Mouse (Mus musculus) intestine, embryonic 14.5 days (tissue): ENCODE measurements around the gene Ajm1. TPM values are rescaled to one million over a fixed set of nuclear protein-coding genes. Genes with fewer than 3 reads are reported as not detected.

Experiments
- ATAC-seq: fragments of 200-750 bp; cut with Nextera tagmentation; replicated peaks from 2 replicates; pipeline ENCODE4 v1.8.0; 2017; ENCODE audit warnings: low read depth, moderate number of reproducible peaks, moderate TSS enrichment, moderate library complexity; ENCODE audit not compliant: low FRiP score, low TSS enrichment
- DNase-seq: peaks from one replicate; pipeline ENCODE4 v3.0.0-alpha.2; 2018; ENCODE audit warnings: low spot score
- H3K27ac ChIP-seq: fragments of 300-500 bp; sonication (generic); 2 replicates; pipeline ENCODE4 v1.5.1; 2014; ENCODE audit warnings: low read depth, mild to moderate bottlenecking, control low read depth
- H3K27me3 ChIP-seq: fragments of 300-500 bp; sonication (generic); replicated peaks from 2 replicates; pipeline ENCODE4 v1.6.1; 2014; ENCODE audit warnings: low read length, control low read depth; ENCODE audit not compliant: control insufficient read depth, insufficient read depth
- H3K36me3 ChIP-seq: fragments of 300-500 bp; sonication (generic); 2 replicates; pipeline ENCODE4 v1.6.1; 2014; ENCODE audit warnings: low read length, control low read depth; ENCODE audit not compliant: control insufficient read depth, insufficient read depth
- H3K4me1 ChIP-seq: fragments of 300-500 bp; sonication (generic); replicated peaks from 2 replicates; pipeline ENCODE4 v1.6.1; 2014; ENCODE audit warnings: low read length, control low read depth, mixed read lengths; ENCODE audit not compliant: control insufficient read depth, insufficient read depth
- H3K4me2 ChIP-seq: fragments of 300-500 bp; sonication (generic); 2 replicates; pipeline ENCODE4 v1.6.1; 2014; ENCODE audit warnings: low read length
- H3K4me3 ChIP-seq: fragments of 300-500 bp; sonication (generic); 2 replicates; pipeline ENCODE4 v1.5.1; 2014; ENCODE audit warnings: low read depth, low read length, control low read depth, mixed read lengths
- H3K9ac ChIP-seq: fragments of 300-500 bp; sonication (generic); 2 replicates; pipeline ENCODE4 v1.6.1; 2014; ENCODE audit warnings: mild to moderate bottlenecking, low read length
- H3K9me3 ChIP-seq: fragments of 300-500 bp; sonication (generic); 2 replicates; pipeline ENCODE4 v1.6.1; 2016; ENCODE audit warnings: low read length, control low read depth; ENCODE audit not compliant: control insufficient read depth
- WGBS: fragments of 180-500 bp; shearing (Covaris S2); extraction: QIAGEN DNeasy Blood & Tissue Kit; methylation state at CpG from one replicate; pipeline ENCODE4 v1.1.7; 2014; 5-methylcytosine and 5-hydroxymethylcytosine counted together
- polyA plus RNA-seq: library from polyadenylated mRNA; unstranded; fragments of >200 nt; fragmentation: Nextera tagmentation; extraction: Ambion mirVana; gene quantifications from 2 replicates; pipeline ENCODE4 v1.2.1, GENCODE M21; 2014

The Ajm1 gene
- polyA plus RNA-seq, 1 experiment from 2014 or later = 2.0 TPM

GRCm38 (mm10) chr2:25574579-25575431, 6.8 kb downstream of the Ajm1 start, which contains the start of the genes Mamdc4 and Phpt1:
TSS of gene Mamdc4 (minus strand) at chr2:25574845.
TSS of gene Phpt1 (minus strand) at chr2:25575224.
- H3K9me3 ChIP-seq = no peaks in the 10 kb centered on the region
- H3K4me2 ChIP-seq = peak within 1 kb of the TSS; percentile 85
- under 1% methylated on average over 44 of the region's 45 CpGs for WGBS
- H3K4me3 ChIP-seq = peak within 1 kb of the TSS; percentile 58
- ATAC-seq (peak; percentile 94), DNase-seq (peak; percentile 99)
- H3K36me3 ChIP-seq = peaks cover 8% of the 10 kb centered on the region
- H3K4me1 ChIP-seq = peaks cover 33% of the 10 kb centered on the region
- H3K27me3 ChIP-seq = peaks cover 38% of the 10 kb centered on the region
- peak within 1 kb of the TSS; percentile 81 for H3K27ac ChIP-seq
- peak within 1 kb of the TSS; percentile 62 for H3K9ac ChIP-seq

- H3K27me3 ChIP-seq = peaks cover 31% of the 10 kb centered on the region
- H3K27ac ChIP-seq = peak overlapping the region; percentile 81
- ATAC-seq (no peak), DNase-seq (no peak)
- H3K9me3 ChIP-seq = no peaks in the 10 kb centered on the region
- H3K36me3 ChIP-seq = peaks cover 15% of the 10 kb centered on the region
- peak overlapping the region; percentile 62 for H3K9ac ChIP-seq
- peak overlapping the region; percentile 85 for H3K4me2 ChIP-seq
- peak overlapping the region; percentile 58 for H3K4me3 ChIP-seq
- 12% methylated on average over 11 of the region's 11 CpGs for WGBS
- peaks cover 28% of the 10 kb centered on the region; the same call in 1 of the 2 replicates for H3K4me1 ChIP-seq
Measured at GRCm38 (mm10) chr2:25574136-25574535, 7.4 kb downstream of the Ajm1 start.

- H3K4me3 ChIP-seq = no peak overlapping the region
- peaks cover 21% of the 10 kb centered on the region for H3K27me3 ChIP-seq
- no peaks in the 10 kb centered on the region for H3K9me3 ChIP-seq
- peak overlapping the region; percentile 81 for H3K27ac ChIP-seq
- H3K36me3 ChIP-seq = peaks cover 24% of the 10 kb centered on the region
- ATAC-seq = peak; percentile 6; the same call in 1 of the 2 replicates
- no peak for DNase-seq
- 62% methylated on average over 2 of the region's 2 CpGs for WGBS
- H3K4me2 ChIP-seq = peak overlapping the region; percentile 85
- H3K4me1 ChIP-seq = peaks cover 28% of the 10 kb centered on the region; the same call in 1 of the 2 replicates
- H3K9ac ChIP-seq = no peak overlapping the region
Measured at GRCm38 (mm10) chr2:25573068-25573467, 8.5 kb downstream of the Ajm1 start.

GRCm38 (mm10) chr2:25571221-25571620, 10.3 kb downstream of the Ajm1 start:
- H3K4me1 ChIP-seq = peaks cover 18% of the 10 kb centered on the region; the same call in 1 of the 2 replicates
- no peak overlapping the region; the same call in 1 of the 2 replicates for H3K27ac ChIP-seq
- peaks cover 39% of the 10 kb centered on the region for H3K36me3 ChIP-seq
- H3K4me2 ChIP-seq = peak overlapping the region; percentile 18; the same call in 1 of the 2 replicates
- H3K9me3 ChIP-seq = no peaks in the 10 kb centered on the region
- 83% methylated on average over 4 of the region's 4 CpGs for WGBS
- no peak overlapping the region for H3K9ac ChIP-seq
- no peak for ATAC-seq
- peaks cover 2% of the 10 kb centered on the region for H3K27me3 ChIP-seq
- DNase-seq = no peak
- H3K4me3 ChIP-seq = peak overlapping the region; percentile 11; the same call in 1 of the 2 replicates

- DNase-seq = no peak
- Histone ChIP-seq H3K9me3 (no peaks in the 10 kb centered on the region), H3K27me3 (no peaks in the 10 kb centered on the region), H3K36me3 (peaks cover 58% of the 10 kb centered on the region), H3K27ac (no peak overlapping the region), H3K9ac (no peak overlapping the region), H3K4me3 (no peak overlapping the region), H3K4me2 (no peak overlapping the region), H3K4me1 (peaks cover 11% of the 10 kb centered on the region; the same call in 1 of the 2 replicates)
- 92% methylated on average over 3 of the region's 3 CpGs for WGBS
- ATAC-seq = no peak
Measured at GRCm38 (mm10) chr2:25569323-25569722, 12.2 kb downstream of the Ajm1 start.

GRCm38 (mm10) chr2:25568473-25569019, 13.0 kb downstream of the Ajm1 start:
- Histone ChIP-seq H3K4me2 (no peak overlapping the region), H3K36me3 (peaks cover 66% of the 10 kb centered on the region), H3K27ac (no peak overlapping the region), H3K4me1 (peaks cover 5% of the 10 kb centered on the region; the same call in 1 of the 2 replicates), H3K9me3 (no peaks in the 10 kb centered on the region), H3K9ac (no peak overlapping the region), H3K27me3 (no peaks in the 10 kb centered on the region), H3K4me3 (no peak overlapping the region)
- DNase-seq (no peak), ATAC-seq (no peak)
- 70% methylated on average over 6 of the region's 6 CpGs for WGBS

GRCm38 (mm10) chr2:25566558-25566957, 15.0 kb downstream of the Ajm1 start:
- 79% methylated on average over 6 of the region's 6 CpGs for WGBS
- H3K4me1 ChIP-seq = 0 out of 2 replicates have a peak, but pooled peaks cover 3% of the 10 kb centered on the region
- no peak for ATAC-seq
- no peak overlapping the region for H3K9ac ChIP-seq
- H3K4me3 ChIP-seq = no peak overlapping the region
- no peaks in the 10 kb centered on the region for H3K27me3 ChIP-seq
- no peaks in the 10 kb centered on the region for H3K9me3 ChIP-seq
- H3K27ac ChIP-seq = no peak overlapping the region
- DNase-seq = no peak
- no peak overlapping the region for H3K4me2 ChIP-seq
- H3K36me3 ChIP-seq = peaks cover 86% of the 10 kb centered on the region

GRCm38 (mm10) chr2:25565741-25566140, 15.8 kb downstream of the Ajm1 start:
- no peak overlapping the region for H3K4me2 ChIP-seq
- DNase-seq (no peak), ATAC-seq (no peak)
- no peak overlapping the region for H3K9ac ChIP-seq
- H3K27me3 ChIP-seq = no peaks in the 10 kb centered on the region
- WGBS = 88% methylated on average over 8 of the region's 8 CpGs
- no peaks in the 10 kb centered on the region for H3K9me3 ChIP-seq
- peaks cover 92% of the 10 kb centered on the region for H3K36me3 ChIP-seq
- H3K4me3 ChIP-seq = no peak overlapping the region
- no peak overlapping the region for H3K27ac ChIP-seq
- H3K4me1 ChIP-seq = 0 out of 2 replicates have a peak, but pooled peaks cover 3% of the 10 kb centered on the region
